Mouse (Mus musculus): ENCODE measurements around the gene Poc1a.
A peak's percentile ranks its signal among the peaks of the same experiment; 100 is the strongest.

Gene Poc1a

GRCm38 (mm10) chr9:106280808-106281544, at the start of gene Poc1a:
Poc1a (plus strand) TSS chr9:106281061.
- peak; percentile 95 for DNase-seq

GRCm38 (mm10) chr9:106231220-106231619, 49.6 kb upstream of the Poc1a start:
- no peak for DNase-seq

- DNase-seq, result no peak
Measured at GRCm38 (mm10) chr9:106231816-106232215, 49.0 kb upstream of the Poc1a start.

- no peak for DNase-seq
Measured at GRCm38 (mm10) chr9:106232956-106233355, 47.9 kb upstream of the Poc1a start.

GRCm38 (mm10) chr9:106233953-106234352, 46.9 kb upstream of the Poc1a start:
- no peak for DNase-seq

GRCm38 (mm10) chr9:106235194-106235830, 45.5 kb upstream of the Poc1a start:
- no peak for DNase-seq

GRCm38 (mm10) chr9:106236156-106236817, 44.6 kb upstream of the Poc1a start:
- DNase-seq, result no peak

GRCm38 (mm10) chr9:106236818-106237211, 44.0 kb upstream of the Poc1a start:
- no peak for DNase-seq

- DNase-seq, result no peak
Measured at GRCm38 (mm10) chr9:106237401-106237800, 43.5 kb upstream of the Poc1a start.

- no peak for DNase-seq
Measured at GRCm38 (mm10) chr9:106237878-106238277, 43.0 kb upstream of the Poc1a start.

- DNase-seq, result no peak
Measured at GRCm38 (mm10) chr9:106241541-106242164, 39.2 kb upstream of the Poc1a start.

GRCm38 (mm10) chr9:106242813-106243488, 37.9 kb upstream of the Poc1a start:
- DNase-seq, result peak; percentile 61 to 73

GRCm38 (mm10) chr9:106249550-106249949, 31.3 kb upstream of the Poc1a start:
- no peak for DNase-seq

- no peak for DNase-seq
Measured at GRCm38 (mm10) chr9:106250245-106250644, 30.6 kb upstream of the Poc1a start.

- no peak for DNase-seq
Measured at GRCm38 (mm10) chr9:106251066-106251465, 29.8 kb upstream of the Poc1a start.

- no peak for DNase-seq
Measured at GRCm38 (mm10) chr9:106254001-106254400, 26.9 kb upstream of the Poc1a start.

- DNase-seq, result no peak
Measured at GRCm38 (mm10) chr9:106258412-106258811, 22.4 kb upstream of the Poc1a start.

- DNase-seq, result no peak
Measured at GRCm38 (mm10) chr9:106258990-106259389, 21.9 kb upstream of the Poc1a start.

GRCm38 (mm10) chr9:106261058-106261457, 19.8 kb upstream of the Poc1a start:
- no peak for DNase-seq

GRCm38 (mm10) chr9:106261491-106261890, 19.4 kb upstream of the Poc1a start:
- no peak for DNase-seq

- no peak for DNase-seq
Measured at GRCm38 (mm10) chr9:106262075-106262474, 18.8 kb upstream of the Poc1a start.

- DNase-seq, result no peak
Measured at GRCm38 (mm10) chr9:106263381-106263924, 17.4 kb upstream of the Poc1a start.
